9 mouse cellular contexts compared by ENCODE assay signal in the genomic region with DNA sequence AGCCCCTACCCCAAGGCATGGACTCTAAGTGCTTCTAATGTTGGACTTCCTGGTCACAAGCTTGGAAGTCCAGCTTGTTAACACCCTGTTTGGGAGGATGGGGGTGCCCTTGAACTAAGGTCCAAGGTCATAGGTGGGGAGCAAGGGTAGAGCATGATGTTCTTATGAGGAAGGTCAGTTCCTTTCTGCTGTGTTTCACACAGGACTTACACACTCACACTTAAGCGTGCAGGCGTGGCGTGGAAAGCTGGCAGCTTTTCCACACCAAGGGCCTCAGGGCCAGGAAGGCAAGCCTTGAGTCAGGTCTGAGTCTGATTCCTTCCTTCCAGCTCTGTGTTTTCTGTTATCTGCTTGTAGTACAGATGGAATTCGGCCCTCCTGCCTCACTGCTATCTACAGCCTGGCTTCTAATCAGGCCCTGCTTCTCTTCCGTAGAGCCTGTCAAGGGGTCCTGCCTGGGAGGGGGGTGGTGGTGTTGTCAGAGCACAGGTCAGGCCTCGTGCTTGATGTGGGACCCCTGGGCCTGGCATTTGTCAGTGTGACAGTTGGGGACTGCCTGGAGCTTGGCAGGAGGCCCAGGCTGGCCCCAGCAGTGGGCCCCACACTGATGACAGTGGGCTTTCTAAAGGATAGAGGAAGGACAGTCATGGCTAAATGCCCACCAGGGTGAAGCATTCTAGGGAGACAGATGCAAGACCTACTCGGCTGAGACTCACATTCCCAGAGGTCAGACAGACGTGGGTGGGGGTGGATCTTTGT. TPM values are rescaled to one million over a fixed set of nuclear protein-coding genes. Genes with fewer than 3 reads are reported as not detected.
A peak's percentile ranks its signal among the peaks of the same experiment; 100 is the strongest.
DNase-seq lines count a peak whose midpoint lies in the region; ATAC-seq and TF ChIP-seq lines count a peak whose summit lies in the region.
"Had no signal": no experiment of that assay in that cellular context is flagged by ENCODE, and none has a peak within 500 bp of the region (broad histone marks: within the 10 kb centered on the region; RNA-seq: fewer than 3 reads in every experiment).

No protein-coding gene starts in this region.

- TF ChIP-seq CTCF in brain, embryonic 14.5 days (IDR thresholded peaks at IDR 0.05; ENCODE audit: borderline replicate concordance, extremely low read depth, insufficient read depth, insufficient read length): no peak

- H3K27ac ChIP-seq in heart, embryonic 16.5 days (ENCODE audit: low read length): peak overlapping the region; percentile 100
- 0 out of 2 replicates have a peak overlapping the region, but pooled peaks have one; percentile 12 for H3K27ac ChIP-seq in hindbrain, embryonic 13.5 days

- peaks cover 14% of the 10 kb centered on the region for H3K36me3 ChIP-seq in heart, embryonic 16.5 days (ENCODE audit: control insufficient read depth, insufficient read depth)
- no peaks in the 10 kb centered on the region for H3K36me3 ChIP-seq in hindbrain, embryonic 13.5 days

- no peak for DNase-seq in heart, postnatal 25 days (ENCODE audit: low spot score)
- DNase-seq in brain, embryonic 14.5 days (ENCODE audit: low read depth): peak; percentile 50
- DNase-seq in thymus, postnatal 14 days: no peak
- DNase-seq in adrenal gland, postnatal 25 days: no peak
- DNase-seq in adrenal gland, postnatal 4 days (ENCODE audit: low spot score in 2 of 2): no peak

- intact Hi-C loops in heart, postnatal 25 days (cut with DNase I): no loop called here

- 12% methylated on average over 8 of the region's 8 CpGs for WGBS in heart, embryonic 16.5 days
- 46% methylated on average over 8 of the region's 8 CpGs for WGBS in hindbrain, embryonic 13.5 days

- ATAC-seq in heart, embryonic 16.5 days (replicated peaks; ENCODE audit: extremely low read depth, insufficient read depth, low FRiP score): peak; percentile 90
- ATAC-seq in hindbrain, embryonic 13.5 days (ENCODE audit: low FRiP score): peak; percentile 62; the same call in 1 of the 2 replicates
- ATAC-seq in megakaryocyte progenitor cell, adult 5-6 weeks (replicated peaks; ENCODE audit: poor library complexity): peak; percentile 33

- peak overlapping the region; percentile 61 for H3K4me3 ChIP-seq in heart, embryonic 16.5 days (ENCODE audit: low read length)
- no peak overlapping the region for H3K4me3 ChIP-seq in hindbrain, embryonic 13.5 days

- H3K27me3 ChIP-seq in heart, embryonic 16.5 days (ENCODE audit: control insufficient read depth, insufficient read depth, low read length): no peaks in the 10 kb centered on the region
- H3K27me3 ChIP-seq in hindbrain, embryonic 13.5 days: 0 out of 2 replicates have a peak, but pooled peaks cover 15% of the 10 kb centered on the region

- H3K9ac ChIP-seq in heart, embryonic 16.5 days (ENCODE audit: low read length): peak overlapping the region; percentile 85
- no peak overlapping the region for H3K9ac ChIP-seq in hindbrain, embryonic 13.5 days

- H3K9me3 ChIP-seq in heart, embryonic 16.5 days (replicated peaks; ENCODE audit: control insufficient read depth, low read length): no peaks in the 10 kb centered on the region
- H3K9me3 ChIP-seq in hindbrain, embryonic 13.5 days: no peaks in the 10 kb centered on the region

- no peak for TF ChIP-seq POLR2A in brain, embryonic 14.5 days (IDR thresholded peaks at IDR 0.05; ENCODE audit: borderline replicate concordance, extremely low read depth, insufficient read depth, insufficient read length, poor library complexity, severe bottlenecking)

- peaks cover 65% of the 10 kb centered on the region for H3K4me1 ChIP-seq in heart, embryonic 16.5 days (ENCODE audit: control insufficient read depth, insufficient read depth, low read length)
- H3K4me1 ChIP-seq in hindbrain, embryonic 13.5 days (replicated peaks): peaks cover 17% of the 10 kb centered on the region

- peak overlapping the region; percentile 85 for H3K4me2 ChIP-seq in heart, embryonic 16.5 days (ENCODE audit: low read depth, low read length)
- no peak overlapping the region for H3K4me2 ChIP-seq in hindbrain, embryonic 13.5 days

RNA-seq across cellular contexts. Expression of a gene that starts 18.0 kb away (rescaled TPM):
- polyA plus RNA-seq in heart, embryonic 16.5 days (2015; fragmentation: Nextera tagmentation; extraction: Ambion mirVana): 5.9 TPM in 2 replicates
- 1 to 10 TPM; 5.6 to 6.0 TPM for total RNA-seq in heart, postnatal 25 days (2021)
- 0.81 and 0.93 TPM in 2 replicates for polyA plus RNA-seq in brain, embryonic 14.5 days (2012; rRNA removed)
- 0.65 and 0.84 TPM in 2 replicates for polyA plus RNA-seq in hindbrain, embryonic 13.5 days (2015; fragmentation: Nextera tagmentation; extraction: Ambion mirVana)
- total RNA-seq in megakaryocyte progenitor cell, adult 5-6 weeks (2015): not detected in 2 replicates
- total RNA-seq in megakaryocyte progenitor cell, adult 5-6 weeks (2017): not detected in 2 replicates
- total RNA-seq in adrenal gland, postnatal 25 days (2021): not detected in 2 replicates
- total RNA-seq in adrenal gland, postnatal 4 days (2021): 1 to 10 TPM in 1 of 2 experiments, under 1 TPM in 1; 0.25 to 5.5 TPM
- total RNA-seq: monocyte, adult 5-6 weeks had no signal

RNA-seq across cellular contexts. Expression of a gene that starts 21.1 kb away (rescaled TPM):
- 4,265 and 4,826 TPM in 2 replicates for polyA plus RNA-seq in heart, embryonic 16.5 days (2015; fragmentation: Nextera tagmentation; extraction: Ambion mirVana)
- total RNA-seq in heart, postnatal 25 days (2021): 1 to 10 TPM; 2.0 to 2.3 TPM
- polyA plus RNA-seq in brain, embryonic 14.5 days (2012; rRNA removed): 2.6 and 3.1 TPM in 2 replicates
- 5.6 and 6.0 TPM in 2 replicates for polyA plus RNA-seq in hindbrain, embryonic 13.5 days (2015; fragmentation: Nextera tagmentation; extraction: Ambion mirVana)
- total RNA-seq in megakaryocyte progenitor cell, adult 5-6 weeks (2015): not detected in 2 replicates
- not detected in 2 replicates for total RNA-seq in megakaryocyte progenitor cell, adult 5-6 weeks (2017)
- total RNA-seq in adrenal gland, postnatal 25 days (2021): not detected in 2 replicates
- 10 to 100 TPM in 1 of 2 experiments, 1 to 10 TPM in 1; 4.4 to 13.1 TPM for total RNA-seq in adrenal gland, postnatal 4 days (2021)
- total RNA-seq: monocyte, adult 5-6 weeks had no signal

RNA-seq across cellular contexts. Expression of a gene that starts 34.5 kb away (rescaled TPM):
- polyA plus RNA-seq in heart, embryonic 16.5 days (2015; fragmentation: Nextera tagmentation; extraction: Ambion mirVana): 77.1 and 80.4 TPM in 2 replicates
- 10 to 100 TPM; 12.9 to 14.6 TPM for total RNA-seq in heart, postnatal 25 days (2021)
- polyA plus RNA-seq in brain, embryonic 14.5 days (2012; rRNA removed): 18.6 and 20.1 TPM in 2 replicates
- 19.6 and 20.6 TPM in 2 replicates for polyA plus RNA-seq in hindbrain, embryonic 13.5 days (2015; fragmentation: Nextera tagmentation; extraction: Ambion mirVana)
- total RNA-seq in megakaryocyte progenitor cell, adult 5-6 weeks (2015): 0.61 and 1.1 TPM in 2 replicates
- not detected in 2 replicates for total RNA-seq in megakaryocyte progenitor cell, adult 5-6 weeks (2017)
- 31.3 and 35.1 TPM in 2 replicates for total RNA-seq in adrenal gland, postnatal 25 days (2021)
- 10 to 100 TPM; 25.1 to 33.6 TPM for total RNA-seq in adrenal gland, postnatal 4 days (2021)

RNA-seq across cellular contexts. Expression of a gene that starts 35.8 kb away (rescaled TPM):
- polyA plus RNA-seq in heart, embryonic 16.5 days (2015; fragmentation: Nextera tagmentation; extraction: Ambion mirVana): 9,605 and 10,628 TPM in 2 replicates
- 1,000 to 10,000 TPM; 8,717 to 8,772 TPM for total RNA-seq in heart, postnatal 25 days (2021)
- 0.71 and 1.0 TPM in 2 replicates for polyA plus RNA-seq in brain, embryonic 14.5 days (2012; rRNA removed)
- polyA plus RNA-seq in hindbrain, embryonic 13.5 days (2015; fragmentation: Nextera tagmentation; extraction: Ambion mirVana): 12.1 and 16.2 TPM in 2 replicates
- not detected in 2 replicates for total RNA-seq in megakaryocyte progenitor cell, adult 5-6 weeks (2015)
- total RNA-seq in megakaryocyte progenitor cell, adult 5-6 weeks (2017): not detected in 2 replicates
- total RNA-seq in adrenal gland, postnatal 25 days (2021): 0.95 and 2.2 TPM in 2 replicates
- total RNA-seq in adrenal gland, postnatal 4 days (2021): 1 to 10 TPM; 2.4 to 4.2 TPM
- total RNA-seq: monocyte, adult 5-6 weeks had no signal

Comparison
In these comparisons a context has a peak if more than half of its experiments do, and no peak if none do; other contexts are left out.
1. ATAC-seq: peak in every context shown above with its lines; median percentile 90 in heart, embryonic 16.5 days; 62 in hindbrain, embryonic 13.5 days; 33 in megakaryocyte progenitor cell, adult 5-6 weeks.
2. RNA of a gene that starts 34.5 kb away (total RNA-seq): 31.3 to 35.1 TPM in adrenal gland, postnatal 25 days, 25.1 to 33.6 TPM in adrenal gland, postnatal 4 days and 12.9 to 14.6 TPM in heart, postnatal 25 days; 0.61 to 1.1 TPM in megakaryocyte progenitor cell, adult 5-6 weeks; every median in the first group is over 4 times any median in the second.